Mouse (Mus musculus) hindbrain, embryonic 11.5 days (tissue): ENCODE measurements at regions not wholly inside any gene's neighbourhood (a gene's known extent, or its start where the extent isn't known, plus 50 kb on each side); places are given as distances from the start of the nearest gene placed in this dataset.

ENCODE experiments used
- ATAC-seq: fragments of 200-750 bp; cut with Nextera tagmentation; 2 replicates; pipeline ENCODE4 v1.8.0; 2017; ENCODE audit warnings: mild to moderate bottlenecking, moderate TSS enrichment, moderate library complexity; ENCODE audit not compliant: low FRiP score
- DNase-seq: peaks from one replicate; pipeline ENCODE4 v3.0.0-alpha.2; 2015; ENCODE audit warnings: low spot score
- H3K27ac ChIP-seq: fragments of 300-500 bp; sonication (generic); 2 replicates; pipeline ENCODE4 v1.5.1; 2014; ENCODE audit warnings: mild to moderate bottlenecking, low read depth, low read length
- H3K27me3 ChIP-seq: fragments of 300-500 bp; sonication (generic); 2 replicates; pipeline ENCODE4 v1.6.1; 2014; ENCODE audit warnings: mild to moderate bottlenecking, low read length, moderate library complexity, mixed read lengths; ENCODE audit not compliant: control insufficient read depth, insufficient read depth
- H3K36me3 ChIP-seq: fragments of 300-500 bp; sonication (generic); 2 replicates; pipeline ENCODE4 v1.6.1; 2014; ENCODE audit warnings: mild to moderate bottlenecking, low read length, moderate library complexity, mixed read lengths; ENCODE audit not compliant: control insufficient read depth, insufficient read depth
- H3K4me1 ChIP-seq: fragments of 300-500 bp; sonication (generic); replicated peaks from 2 replicates; pipeline ENCODE4 v1.6.1; 2014; ENCODE audit warnings: low read length, mixed read lengths; ENCODE audit not compliant: control insufficient read depth, insufficient read depth
- H3K4me2 ChIP-seq: fragments of 300-500 bp; sonication (generic); replicated peaks from 2 replicates; pipeline ENCODE4 v1.6.1; 2014; ENCODE audit warnings: mild to moderate bottlenecking, low read depth, low read length
- H3K4me3 ChIP-seq: fragments of 300-500 bp; sonication (generic); 2 replicates; pipeline ENCODE4 v1.5.1; 2014; ENCODE audit warnings: low read depth, low read length
- H3K9ac ChIP-seq: fragments of 300-500 bp; sonication (generic); 2 replicates; pipeline ENCODE4 v1.6.1; 2014; ENCODE audit warnings: low read depth, low read length
- H3K9me3 ChIP-seq: fragments of 300-500 bp; sonication (generic); 2 replicates; pipeline ENCODE4 v1.6.1; 2016; ENCODE audit warnings: low read length; ENCODE audit not compliant: control insufficient read depth
- WGBS: fragments of 180-500 bp; shearing (Covaris S2); extraction: QIAGEN DNeasy Blood & Tissue Kit; methylation state at CpG from one replicate; pipeline ENCODE4 v1.1.7; 2014; 5-methylcytosine and 5-hydroxymethylcytosine counted together

- 87% methylated on average over 2 of the region's 2 CpGs for WGBS
- H3K4me1 ChIP-seq: no peaks in the 10 kb centered on the region
- H3K9ac ChIP-seq: no peak overlapping the region
- no peak overlapping the region for H3K4me3 ChIP-seq
- H3K9me3 ChIP-seq: no peaks in the 10 kb centered on the region
- ATAC-seq (no peak), DNase-seq (no peak)
- H3K27me3 ChIP-seq: no peaks in the 10 kb centered on the region
- H3K36me3 ChIP-seq: no peaks in the 10 kb centered on the region
- no peak overlapping the region for H3K4me2 ChIP-seq
- no peak overlapping the region for H3K27ac ChIP-seq
Observed at GRCm38 (mm10) chr2:12614345-12614744, 195.1 kb upstream of the Mindy3 start.

DNA sequence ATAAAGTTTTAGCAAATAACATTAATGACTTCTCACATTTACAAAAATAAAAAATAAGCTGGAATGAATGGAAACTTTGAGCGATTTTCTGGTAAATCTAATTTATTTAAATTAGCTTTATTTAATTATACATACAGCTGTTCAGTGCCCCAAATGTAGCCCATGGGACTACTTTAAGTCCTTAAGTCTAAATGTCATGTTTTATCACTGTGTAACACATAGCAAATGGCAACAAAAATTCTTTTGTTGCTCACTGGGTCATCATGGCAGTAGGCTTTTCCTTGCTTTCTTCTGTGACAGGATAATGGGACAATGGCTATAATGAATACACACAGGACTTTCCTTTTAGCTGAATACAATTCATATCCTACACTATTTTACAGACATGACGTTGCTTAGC, 194.6 kb upstream of the Mindy3 start:
- no peak overlapping the region for H3K9ac ChIP-seq
- H3K27me3 ChIP-seq: no peaks in the 10 kb centered on the region
- H3K4me2 ChIP-seq: no peak overlapping the region
- ATAC-seq: no peak
- WGBS: 73% methylated on average over 2 of the region's 2 CpGs
- DNase-seq: no peak
- H3K4me3 ChIP-seq: no peak overlapping the region
- no peak overlapping the region for H3K27ac ChIP-seq
- no peaks in the 10 kb centered on the region for H3K4me1 ChIP-seq
- no peaks in the 10 kb centered on the region for H3K9me3 ChIP-seq
- no peaks in the 10 kb centered on the region for H3K36me3 ChIP-seq

GRCm38 (mm10) chr2:12582566-12582965, 163.3 kb upstream of the Mindy3 start:
- Histone ChIP-seq H3K9me3 (no peaks in the 10 kb centered on the region), H3K27ac (no peak overlapping the region), H3K4me3 (no peak overlapping the region), H3K27me3 (no peaks in the 10 kb centered on the region), H3K36me3 (no peaks in the 10 kb centered on the region), H3K9ac (no peak overlapping the region), H3K4me2 (no peak overlapping the region), H3K4me1 (no peaks in the 10 kb centered on the region)
- WGBS: 47% methylated on average over 2 of the region's 2 CpGs
- DNase-seq (no peak), ATAC-seq (no peak)

DNA sequence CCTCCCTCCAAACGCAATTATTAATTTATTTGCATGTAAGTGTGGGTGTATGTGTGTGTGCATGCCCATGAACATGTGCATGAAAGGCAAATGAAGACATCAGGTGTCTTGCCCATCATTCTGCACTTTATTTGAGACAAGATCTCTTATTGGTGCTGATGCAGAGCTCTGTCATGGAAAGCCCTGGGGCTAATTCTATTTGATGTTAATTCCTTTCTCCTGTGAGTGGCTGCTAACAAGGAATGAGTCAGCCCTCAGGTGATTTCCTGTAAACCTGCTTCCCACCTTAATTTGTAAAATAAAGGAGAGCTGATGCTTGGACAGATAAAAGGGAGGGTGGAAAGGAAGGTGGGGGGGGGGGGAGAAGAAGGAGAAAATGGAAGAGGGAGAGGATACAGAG, 138.5 kb upstream of the Mindy3 start:
- Histone ChIP-seq H3K4me1 (no peaks in the 10 kb centered on the region), H3K9ac (no peak overlapping the region), H3K27me3 (no peaks in the 10 kb centered on the region), H3K27ac (no peak overlapping the region), H3K4me3 (no peak overlapping the region), H3K4me2 (no peak overlapping the region), H3K9me3 (no peaks in the 10 kb centered on the region), H3K36me3 (no peaks in the 10 kb centered on the region)
- 71% methylated on average over 1 of the region's 1 CpGs for WGBS
- ATAC-seq (no peak), DNase-seq (no peak)

DNA sequence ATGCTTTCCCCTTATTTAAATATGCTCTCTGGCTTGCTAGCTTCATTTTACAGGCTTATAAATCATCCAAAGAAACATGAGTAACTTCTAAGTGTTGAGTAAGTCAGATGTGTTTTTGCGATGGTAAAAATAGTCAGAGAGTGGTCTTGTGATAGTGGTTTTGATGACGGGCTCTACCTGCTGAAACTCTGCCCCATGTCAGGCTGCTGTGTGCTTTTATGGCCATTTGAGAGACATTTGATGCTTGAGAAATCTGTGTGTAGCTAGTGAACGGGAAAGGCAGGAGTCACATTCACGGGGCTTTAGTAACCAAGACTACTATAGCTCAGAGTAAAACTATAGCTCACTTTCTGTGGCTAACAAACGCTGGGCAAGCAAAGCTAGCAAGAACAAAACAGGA, 103.1 kb upstream of the Mindy3 start:
- Histone ChIP-seq H3K9me3 (no peaks in the 10 kb centered on the region), H3K27ac (no peak overlapping the region), H3K36me3 (no peaks in the 10 kb centered on the region), H3K4me1 (no peaks in the 10 kb centered on the region), H3K27me3 (no peaks in the 10 kb centered on the region), H3K4me3 (no peak overlapping the region), H3K9ac (no peak overlapping the region), H3K4me2 (no peak overlapping the region)
- 83% methylated on average over 5 of the region's 5 CpGs for WGBS
- ATAC-seq (no peak), DNase-seq (no peak)

DNA sequence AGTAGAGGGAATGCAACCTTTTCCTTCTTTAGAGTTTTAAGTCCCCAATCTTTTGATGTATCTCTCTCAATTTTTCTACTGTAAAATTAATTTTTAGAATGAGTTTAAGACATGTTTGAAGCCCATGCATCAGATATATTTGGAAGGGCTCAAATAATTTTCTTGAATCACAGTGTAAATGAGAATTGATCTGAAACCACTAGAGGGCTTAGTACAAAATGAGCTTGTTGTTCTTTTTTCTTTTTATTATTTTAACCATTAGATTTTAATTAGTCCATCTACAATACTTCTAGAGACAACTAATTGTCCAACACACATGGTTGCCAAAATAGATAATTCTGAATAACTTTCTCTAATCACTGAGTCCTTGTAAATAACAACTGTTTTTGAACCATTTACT, 102.5 kb upstream of the Mindy3 start:
- H3K36me3 ChIP-seq: no peaks in the 10 kb centered on the region
- no peak overlapping the region for H3K9ac ChIP-seq
- H3K4me1 ChIP-seq: no peaks in the 10 kb centered on the region
- DNase-seq (no peak), ATAC-seq (no peak)
- H3K4me2 ChIP-seq: no peak overlapping the region
- H3K27me3 ChIP-seq: no peaks in the 10 kb centered on the region
- H3K27ac ChIP-seq: no peak overlapping the region
- H3K4me3 ChIP-seq: no peak overlapping the region
- H3K9me3 ChIP-seq: no peaks in the 10 kb centered on the region

GRCm38 (mm10) chr2:12492369-12492768, 73.1 kb upstream of the Mindy3 start:
- H3K4me1 ChIP-seq: no peaks in the 10 kb centered on the region
- H3K27ac ChIP-seq: no peak overlapping the region
- peak; percentile 20 for DNase-seq
- H3K9me3 ChIP-seq: no peaks in the 10 kb centered on the region
- H3K4me3 ChIP-seq: no peak overlapping the region
- H3K27me3 ChIP-seq: no peaks in the 10 kb centered on the region
- WGBS: 80% methylated on average over 3 of the region's 3 CpGs
- H3K36me3 ChIP-seq: no peaks in the 10 kb centered on the region
- no peak for ATAC-seq
- H3K4me2 ChIP-seq: no peak overlapping the region
- no peak overlapping the region for H3K9ac ChIP-seq

DNA sequence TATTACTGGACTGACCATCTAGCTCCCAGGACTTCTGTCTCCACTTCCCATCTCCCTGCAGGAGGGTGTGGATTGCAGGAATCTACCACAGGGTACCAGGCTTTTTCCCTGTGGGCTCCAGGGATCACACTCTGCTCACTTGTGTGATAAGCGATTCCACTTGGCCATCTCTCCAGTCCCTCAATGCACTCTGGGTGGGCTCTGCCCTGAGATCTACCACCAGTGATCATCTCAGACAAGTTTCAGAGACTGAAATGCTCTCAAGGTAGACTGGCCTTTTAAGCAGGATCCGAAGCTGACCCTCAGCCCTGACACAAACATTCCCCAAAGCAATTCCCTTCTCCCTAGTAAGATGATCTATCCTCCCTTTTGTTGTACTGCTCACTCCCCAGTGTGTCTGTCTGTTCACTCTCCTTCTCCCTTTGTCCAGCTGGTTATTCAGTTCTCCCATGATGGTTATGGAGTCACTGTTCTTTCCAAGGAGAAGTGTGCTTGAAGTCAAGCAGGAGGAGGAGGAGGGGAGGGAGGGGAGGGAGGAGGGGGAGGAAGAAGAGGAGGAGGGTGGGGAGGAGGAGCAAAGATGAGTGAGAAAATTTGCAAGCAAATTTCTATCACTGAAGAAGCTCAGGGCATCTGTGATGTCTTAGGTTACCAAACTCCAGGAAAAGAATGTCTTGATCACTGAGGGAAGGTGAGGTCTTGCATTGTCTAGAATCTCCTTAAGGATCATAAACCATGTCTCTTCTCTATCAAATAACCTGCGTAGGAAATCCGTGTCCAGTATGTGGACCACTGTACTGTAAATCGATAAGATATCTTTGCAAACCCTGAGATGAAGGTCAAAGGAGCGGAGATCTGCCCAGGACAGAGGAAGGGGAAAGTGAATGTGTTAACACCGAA, 50.4 kb upstream of the Mindy3 start:
- no peak overlapping the region for H3K4me2 ChIP-seq
- no peaks in the 10 kb centered on the region for H3K4me1 ChIP-seq
- no peak overlapping the region for H3K9ac ChIP-seq
- H3K27me3 ChIP-seq: no peaks in the 10 kb centered on the region
- no peak for DNase-seq
- H3K36me3 ChIP-seq: no peaks in the 10 kb centered on the region
- WGBS: 84% methylated on average over 7 of the region's 7 CpGs
- H3K27ac ChIP-seq: no peak overlapping the region
- ATAC-seq: no peak
- H3K9me3 ChIP-seq: no peaks in the 10 kb centered on the region
- no peak overlapping the region for H3K4me3 ChIP-seq
